Mouse (Mus musculus): ENCODE measurements around the gene Sufu. TPM values are rescaled to one million over a fixed set of nuclear protein-coding genes. Genes with fewer than 3 reads are reported as not detected.

The Sufu gene
- total RNA-seq, 2 experiments from 2014 or later = 17.0 to 19.1 TPM

DNA sequence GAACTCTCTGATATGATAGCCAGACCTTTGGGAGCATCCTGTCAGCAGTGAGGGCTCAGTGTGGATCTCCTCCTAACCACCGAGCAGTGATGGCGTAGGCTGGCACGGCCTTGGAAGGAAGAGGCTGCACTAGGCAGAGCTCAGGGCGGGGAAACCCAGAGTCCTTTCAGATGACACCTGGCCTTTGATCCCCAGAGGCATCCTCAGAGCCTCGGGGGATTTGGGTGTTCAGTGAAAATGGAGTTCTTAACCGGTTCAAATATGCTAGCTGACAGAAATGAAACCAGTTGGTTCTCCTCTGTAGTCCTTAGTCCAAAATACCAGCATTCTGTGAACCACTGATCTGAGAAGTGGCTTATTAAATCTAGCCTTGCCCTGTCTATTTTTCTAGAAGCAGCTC is 69.5 kb downstream of the Sufu start:
- no peak for DNase-seq

DNA sequence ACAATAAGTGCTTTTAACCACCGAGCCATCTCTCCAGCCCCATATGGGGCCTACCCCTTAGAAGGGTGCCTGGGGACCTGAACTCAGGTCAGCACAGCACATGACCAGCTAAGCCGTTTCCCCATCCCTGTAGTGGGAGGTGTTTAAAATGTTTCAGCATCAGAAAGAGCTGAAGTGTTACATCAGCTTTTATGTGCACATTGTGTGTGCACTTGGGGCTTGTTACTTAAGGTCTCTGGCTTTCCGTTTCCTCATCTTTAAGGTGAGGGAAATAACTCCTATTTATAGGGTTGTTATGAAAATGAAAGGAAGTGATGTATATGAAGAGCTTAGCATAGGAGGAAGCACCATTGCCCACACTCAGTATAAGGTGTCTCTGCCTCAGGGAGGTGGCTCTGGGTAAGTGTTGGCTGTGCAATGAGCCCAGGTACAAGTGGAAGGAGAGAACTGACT is 70.4 kb downstream of the Sufu start:
- no peak for DNase-seq

DNA sequence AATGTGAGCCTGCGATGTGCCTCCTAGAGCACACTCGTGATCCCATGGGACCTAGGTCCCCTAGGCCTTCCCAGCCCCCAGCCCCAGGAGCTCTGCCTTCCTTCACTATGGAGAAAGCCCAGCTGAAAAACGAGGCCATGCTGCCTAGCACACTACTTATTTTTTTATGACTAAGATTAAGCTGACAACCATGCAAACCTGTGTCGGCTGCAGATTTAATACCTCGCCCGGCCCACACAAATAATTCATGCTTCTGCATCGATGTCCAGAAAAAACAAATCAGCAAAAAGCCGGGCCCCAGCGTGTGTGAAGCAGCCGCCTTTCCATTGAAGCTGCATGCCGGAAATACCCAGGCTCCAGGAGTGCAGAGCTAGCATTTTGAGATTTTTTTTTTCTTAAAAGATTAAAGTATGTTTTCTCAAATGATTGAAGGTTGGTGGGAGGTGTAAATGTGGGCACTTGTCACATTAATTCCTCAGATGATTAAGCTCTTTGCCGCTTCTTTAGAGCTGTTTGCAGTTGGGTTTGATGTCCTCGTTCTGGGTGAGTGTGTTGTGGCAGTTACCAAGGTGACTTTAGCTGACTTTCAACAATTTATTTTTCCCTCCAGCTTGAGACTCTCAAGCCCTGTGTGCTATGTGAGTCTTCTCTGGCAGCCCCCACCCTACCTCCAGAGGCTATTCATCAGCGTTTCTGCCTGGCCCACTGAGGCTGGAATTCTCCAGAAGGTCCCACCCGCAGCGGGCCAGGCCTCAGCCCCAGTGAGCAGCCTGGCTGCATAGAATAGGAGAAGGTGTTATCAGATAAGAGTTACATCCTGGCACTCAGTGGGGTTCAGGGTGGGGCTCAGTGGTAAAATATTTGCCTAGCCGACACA is 73.9 kb downstream of the Sufu start:
- no peak for DNase-seq

DNA sequence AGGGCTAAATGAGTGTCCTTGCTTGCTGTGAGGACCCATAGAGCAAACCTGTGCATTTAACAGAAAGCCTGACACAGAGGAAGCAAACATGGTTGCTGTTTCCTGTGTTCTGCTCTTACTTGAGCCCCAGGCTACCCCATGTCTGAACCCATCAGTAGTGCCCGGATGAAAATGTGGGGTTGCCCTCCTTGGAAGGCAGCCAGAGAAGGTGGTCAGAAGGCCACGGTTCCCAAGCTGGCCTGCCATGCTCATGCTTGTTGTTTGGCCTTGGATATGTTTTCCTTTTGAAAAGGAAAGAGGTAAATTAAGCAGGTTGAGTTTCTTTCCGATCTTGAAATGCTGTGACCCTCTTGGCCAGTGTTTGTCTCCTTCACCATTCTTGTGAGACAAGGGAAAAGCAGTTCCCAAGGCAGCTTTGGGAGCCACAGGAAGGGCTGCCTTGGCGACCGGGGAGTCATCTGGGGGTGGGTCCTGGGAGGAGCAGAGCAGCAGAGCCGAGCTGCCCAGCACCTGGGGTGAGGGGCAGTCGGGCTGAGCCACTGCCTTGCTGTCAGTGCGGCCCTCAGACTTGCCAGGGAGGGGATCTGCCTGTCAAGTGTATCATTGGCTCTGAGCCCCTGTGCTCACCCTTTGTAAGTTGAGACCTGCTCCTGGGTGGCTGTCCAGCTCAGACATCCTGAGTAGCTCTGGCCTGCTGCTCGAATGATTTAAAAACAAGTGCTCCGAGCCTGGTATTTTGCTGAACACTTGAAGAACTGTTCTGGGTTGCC is 74.8 kb downstream of the Sufu start:
- DNase-seq = no peak

DNA sequence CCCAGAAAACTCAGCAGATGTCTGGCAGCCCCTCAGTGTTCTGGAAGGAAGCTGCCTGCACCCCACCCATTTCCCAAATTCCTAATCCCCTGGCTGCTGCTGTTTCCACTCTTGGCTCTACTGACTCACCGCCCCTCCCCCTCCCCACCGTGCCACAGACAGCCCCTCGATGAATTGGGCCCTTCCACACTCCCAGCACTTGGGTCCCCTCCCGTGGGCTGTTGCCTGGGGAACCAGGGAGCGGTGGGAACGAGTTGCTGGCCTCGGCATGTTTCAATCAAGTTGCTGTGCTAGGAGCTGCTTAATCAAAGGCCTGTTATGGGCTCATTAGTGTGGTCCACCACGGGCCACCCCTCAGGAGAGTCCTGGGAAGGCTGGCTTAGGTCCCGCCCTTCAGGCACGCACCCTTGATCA is 80.7 kb downstream of the Sufu start:
- DNase-seq = no peak

DNA sequence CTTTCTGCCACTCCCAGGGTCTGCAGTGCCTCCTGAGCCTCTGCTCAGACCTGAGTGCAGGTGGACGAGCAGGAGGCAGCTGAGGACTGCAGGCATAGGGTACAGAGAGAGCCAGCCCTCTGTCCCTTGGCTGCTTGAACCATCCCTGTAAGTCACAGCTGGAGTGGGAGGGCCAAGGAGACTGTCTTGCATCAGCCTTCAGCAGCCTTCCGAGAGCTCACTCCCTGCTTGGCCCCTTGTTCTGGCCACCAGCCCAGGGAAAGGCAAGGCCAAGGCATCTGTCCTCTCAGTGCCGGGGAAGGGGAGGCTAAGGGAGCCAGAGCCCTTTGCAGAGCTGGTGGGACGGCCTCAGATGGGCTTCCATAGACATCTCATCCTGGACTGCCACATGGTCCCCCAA is 81.5 kb downstream of the Sufu start:
- peak; percentile 56 for DNase-seq

DNA sequence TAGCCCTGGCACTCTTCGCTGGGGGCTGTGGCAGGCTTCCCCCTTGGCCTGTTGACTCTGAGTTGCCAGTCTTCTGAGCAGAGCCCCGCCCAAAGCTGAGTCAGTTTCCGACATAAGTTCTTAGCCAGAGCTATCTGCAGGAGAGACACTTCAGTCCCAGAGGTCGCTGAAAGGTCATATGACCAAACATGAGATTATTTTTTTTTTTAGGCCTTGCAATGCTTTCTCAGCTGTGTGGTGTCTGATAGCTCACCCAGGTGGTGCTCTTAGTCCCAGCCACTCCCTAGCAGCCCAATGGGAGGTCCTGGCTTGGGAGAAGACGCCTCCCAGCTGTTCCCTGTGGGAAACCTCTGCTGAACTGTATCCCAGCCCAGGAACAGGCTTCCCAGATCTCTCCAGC is 82.1 kb downstream of the Sufu start:
- DNase-seq = peak; percentile 71

DNA sequence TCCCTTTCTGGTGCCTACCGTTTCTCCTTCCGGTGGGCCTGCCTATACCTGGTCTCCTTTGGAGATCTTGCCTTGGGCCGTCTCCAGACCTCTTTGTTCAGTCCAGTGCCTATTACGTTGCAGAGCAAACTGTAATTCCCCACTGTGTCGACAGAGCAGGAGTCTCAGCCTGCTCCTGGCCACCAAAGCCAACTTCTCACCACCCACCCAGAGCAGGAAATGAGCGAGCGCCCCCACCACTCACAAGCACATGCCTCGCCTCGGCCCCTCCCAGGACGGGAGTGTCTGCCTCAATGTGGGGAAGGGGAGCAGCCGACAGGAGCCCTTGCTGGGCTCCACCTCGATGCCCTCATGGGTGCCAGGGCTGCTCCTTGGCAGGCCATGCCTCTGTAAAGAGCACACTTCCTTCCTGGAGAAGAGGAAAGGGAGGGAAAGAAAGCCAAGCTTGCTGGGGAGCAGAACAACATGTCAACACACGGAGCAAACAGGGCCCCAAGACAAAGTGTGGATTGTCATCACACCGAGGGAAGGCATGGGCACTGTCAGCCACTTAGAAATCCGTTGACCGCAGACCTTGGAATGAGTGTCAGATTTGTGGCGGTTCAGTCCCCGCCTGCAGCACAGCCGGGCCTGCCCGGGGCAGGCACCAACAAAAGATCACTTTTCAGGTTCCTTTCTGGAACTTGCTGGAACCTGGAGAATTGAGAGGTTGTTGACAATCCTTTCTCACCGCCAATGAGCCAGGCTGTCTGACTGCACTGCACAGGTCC is 82.8 kb downstream of the Sufu start:
- peak; percentile 54 for DNase-seq

DNA sequence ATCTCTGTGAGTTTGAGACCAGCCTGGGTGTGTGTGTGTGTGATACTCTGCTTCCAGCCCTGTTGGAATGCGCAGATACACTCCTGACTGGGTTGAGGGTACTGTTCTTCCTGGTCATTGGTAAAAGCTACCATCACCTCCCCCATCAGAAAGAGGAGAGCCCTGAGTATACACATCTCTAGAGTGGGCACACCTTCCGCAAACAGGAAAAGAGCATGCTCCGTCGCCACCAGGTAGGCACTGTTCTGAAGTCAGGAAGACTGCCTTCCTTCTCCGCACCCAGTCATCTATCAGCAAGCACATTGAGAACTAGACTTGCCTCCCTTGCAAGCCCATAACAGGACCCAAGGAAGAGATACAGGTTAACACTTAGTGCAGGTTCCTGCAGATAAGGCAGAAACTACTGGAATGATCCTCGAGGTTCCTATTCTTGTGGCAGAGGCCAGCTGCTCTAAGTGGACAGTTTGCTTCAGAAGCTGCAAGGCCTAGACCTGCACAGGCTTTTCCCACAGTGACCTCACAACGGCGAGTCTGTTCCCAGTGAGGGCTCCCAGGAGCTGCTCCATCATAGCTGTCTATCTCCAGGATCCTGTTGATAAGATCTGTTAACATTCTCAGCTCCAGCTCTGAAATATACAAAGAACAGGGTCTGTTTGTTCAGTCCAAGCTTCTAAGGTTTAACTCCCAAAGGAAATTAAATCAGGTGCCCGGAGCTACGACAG is 84.1 kb downstream of the Sufu start:
- DNase-seq = no peak

DNA sequence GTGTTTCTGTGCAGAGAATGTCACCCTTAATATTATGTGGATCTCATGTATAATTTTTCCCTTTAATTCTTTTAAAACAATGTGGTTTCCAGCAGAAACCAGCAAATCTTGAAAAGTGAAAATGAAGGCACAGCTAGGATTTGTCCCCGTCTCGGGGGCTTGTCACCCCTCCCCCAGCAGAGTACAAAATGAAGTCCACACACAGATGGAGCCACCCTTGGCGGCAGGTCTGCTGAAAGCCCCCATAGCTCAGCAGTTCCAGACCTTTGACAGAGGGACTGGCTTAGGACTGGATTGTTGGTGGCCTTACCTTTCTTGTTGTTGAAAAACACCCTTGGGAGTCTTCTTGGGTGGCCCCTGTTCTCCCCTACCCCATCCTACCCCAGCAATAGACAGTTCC is 84.7 kb downstream of the Sufu start:
- no peak for DNase-seq

DNA sequence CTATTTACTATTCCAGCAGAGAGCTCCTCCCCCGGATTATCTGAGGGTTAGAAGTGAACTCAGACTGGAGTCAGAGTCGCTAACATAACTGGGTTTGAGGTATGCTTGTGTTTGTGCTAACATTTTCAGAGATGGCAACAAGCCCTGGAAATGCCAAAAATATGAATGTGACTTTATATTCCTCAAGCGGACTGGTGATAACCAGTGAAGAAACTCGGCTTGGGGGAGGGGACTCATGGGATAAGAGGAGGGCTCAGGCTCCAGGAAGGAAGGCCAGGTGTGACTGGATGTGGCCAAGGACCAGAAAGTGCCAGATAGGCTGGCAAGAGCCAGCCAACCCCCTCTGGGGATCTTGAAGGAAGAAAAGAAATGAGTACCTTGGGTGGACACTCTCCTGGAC is 85.1 kb downstream of the Sufu start:
- no peak for DNase-seq

DNA sequence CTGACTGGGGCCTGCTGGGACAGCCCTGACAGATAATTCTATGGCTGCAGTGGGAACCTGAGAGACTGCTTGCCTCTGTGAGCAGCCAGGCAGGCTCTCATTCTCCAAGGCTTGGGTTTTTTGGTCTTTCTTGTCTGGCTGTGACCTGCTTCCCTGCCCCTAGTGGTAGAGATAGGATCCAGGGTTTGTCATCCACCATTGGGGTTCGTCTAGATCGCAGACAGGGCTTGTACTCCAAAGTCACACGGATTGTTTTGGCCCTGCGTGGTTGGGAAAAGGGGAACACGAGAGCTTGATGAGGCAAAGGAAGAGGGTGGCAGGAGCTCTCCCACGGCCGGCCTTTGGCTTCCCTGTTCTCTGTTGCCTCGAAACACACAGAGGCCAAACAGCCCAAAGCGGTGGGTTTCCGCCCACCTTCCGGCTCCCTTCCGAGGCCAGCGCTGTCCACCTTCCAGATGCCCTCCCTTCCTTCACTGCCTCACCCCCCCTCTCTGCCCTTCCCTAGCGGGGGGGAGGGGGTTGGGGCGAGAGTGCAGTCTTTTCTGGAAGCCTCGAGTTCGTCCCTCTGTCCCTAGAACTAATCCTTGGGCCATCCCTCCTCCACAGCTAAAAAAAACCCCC is 86.3 kb downstream of the Sufu start:
- no peak for DNase-seq

DNA sequence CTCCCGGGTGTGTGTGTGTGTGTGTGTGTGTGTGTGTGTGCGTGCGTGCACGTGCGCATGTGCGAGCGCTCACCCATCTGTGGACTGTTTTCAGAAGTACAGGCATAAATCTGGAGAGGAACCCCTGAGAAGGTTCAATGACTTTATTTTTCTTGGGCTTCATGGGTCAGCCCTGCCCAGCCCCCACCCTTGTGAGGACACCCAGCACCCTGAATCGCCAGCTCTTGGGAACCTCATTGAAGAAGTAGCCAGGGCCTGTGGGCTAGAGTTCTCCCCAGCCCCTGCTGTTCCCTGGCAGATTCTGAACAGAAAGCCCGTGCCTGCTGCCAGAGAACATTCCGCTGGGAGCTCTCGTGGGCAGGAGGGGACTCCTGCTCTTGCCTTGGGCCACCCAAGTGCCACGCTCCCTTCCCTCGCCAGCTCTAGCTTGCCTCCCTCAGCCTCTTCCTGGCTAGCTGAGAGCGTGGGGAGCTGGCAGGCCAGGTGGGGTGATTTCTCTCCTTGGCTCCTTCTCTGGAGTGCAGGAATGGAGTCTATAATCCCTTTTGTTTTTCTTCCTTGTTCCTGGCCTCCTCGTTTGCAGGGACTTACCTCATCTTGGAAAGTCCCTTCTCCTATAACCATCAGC is 87.1 kb downstream of the Sufu start:
- peak; percentile 58 for DNase-seq

DNA sequence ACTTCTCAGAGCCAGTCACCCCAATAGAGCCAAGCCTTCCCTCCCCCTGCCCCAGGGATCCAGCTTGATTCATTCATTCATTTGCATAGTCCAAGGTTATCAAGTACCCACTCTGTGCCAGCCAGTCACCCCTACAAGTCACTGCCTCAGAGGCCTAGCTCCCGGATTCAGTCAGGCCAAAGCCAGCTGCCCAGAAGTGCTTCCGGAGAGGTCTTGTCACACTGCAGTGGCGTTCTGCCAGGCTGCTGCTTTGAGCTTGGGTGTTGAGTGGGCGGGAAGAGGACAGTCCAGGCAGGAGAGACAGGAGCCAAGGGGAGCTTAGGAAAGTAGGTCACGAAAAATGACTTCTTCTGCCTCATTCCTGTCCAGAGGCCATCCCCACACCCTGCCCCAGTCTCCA is 87.8 kb downstream of the Sufu start:
- peak; percentile 91 for DNase-seq

DNA sequence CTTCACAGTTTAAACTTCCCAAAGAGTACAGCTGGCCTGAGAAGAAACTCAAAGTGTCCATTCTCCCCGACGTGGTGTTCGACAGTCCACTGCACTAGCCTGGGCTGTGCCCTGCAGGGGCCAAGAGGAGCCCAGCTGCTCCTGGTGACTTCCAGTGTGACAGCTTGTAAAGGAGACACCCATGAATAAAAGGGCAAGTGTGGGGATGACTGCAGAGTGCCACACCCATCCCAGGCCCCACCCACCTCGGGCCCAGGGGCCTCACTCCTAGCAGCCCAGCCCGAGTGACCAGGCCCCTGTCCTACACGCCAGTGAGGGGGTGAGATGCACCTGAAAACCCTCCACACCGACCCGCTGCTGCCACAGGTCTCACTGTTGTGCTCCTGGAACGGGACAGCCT is 89.2 kb downstream of the Sufu start:
- DNase-seq = no peak

DNA sequence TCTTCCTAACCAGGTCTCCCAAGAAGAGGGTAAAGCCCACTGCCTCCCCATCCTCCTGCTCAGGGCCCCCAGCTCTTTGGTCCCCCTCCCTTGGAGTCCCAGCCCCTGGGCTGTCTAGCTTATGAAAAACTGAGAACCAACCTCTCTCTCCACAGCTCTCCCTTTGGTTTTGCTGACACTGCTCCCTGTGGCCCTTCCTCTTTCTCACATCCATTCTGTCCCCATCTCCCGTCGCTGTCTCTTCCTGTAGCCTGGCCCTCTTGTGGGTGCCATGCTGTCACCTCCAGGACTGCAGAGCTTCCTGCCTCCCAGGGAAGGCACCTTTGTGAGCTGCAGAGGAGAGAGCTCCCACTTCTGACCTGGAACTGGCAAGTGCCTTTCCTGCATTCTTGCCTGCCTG is 90.0 kb downstream of the Sufu start:
- DNase-seq = no peak

DNA sequence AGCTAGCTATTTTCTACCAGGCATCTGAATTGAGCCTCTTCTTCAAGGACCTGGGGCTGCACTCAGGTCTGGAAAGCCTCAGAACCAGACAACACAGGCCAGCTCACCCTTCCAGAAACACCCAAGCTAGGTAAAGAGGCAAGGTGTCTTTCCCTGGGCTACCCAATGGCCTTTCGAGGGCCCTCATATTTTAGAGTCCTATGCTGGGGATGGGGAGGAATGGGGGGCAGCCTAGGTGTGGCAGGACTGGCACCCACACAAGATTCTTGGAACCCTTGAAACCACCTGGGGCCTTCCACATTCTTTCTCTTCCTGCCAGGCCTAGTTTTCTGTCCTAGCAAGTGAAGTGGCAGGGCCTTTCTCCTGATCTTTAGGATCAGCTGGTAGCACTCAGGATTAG is 92.8 kb downstream of the Sufu start:
- DNase-seq = no peak

DNA sequence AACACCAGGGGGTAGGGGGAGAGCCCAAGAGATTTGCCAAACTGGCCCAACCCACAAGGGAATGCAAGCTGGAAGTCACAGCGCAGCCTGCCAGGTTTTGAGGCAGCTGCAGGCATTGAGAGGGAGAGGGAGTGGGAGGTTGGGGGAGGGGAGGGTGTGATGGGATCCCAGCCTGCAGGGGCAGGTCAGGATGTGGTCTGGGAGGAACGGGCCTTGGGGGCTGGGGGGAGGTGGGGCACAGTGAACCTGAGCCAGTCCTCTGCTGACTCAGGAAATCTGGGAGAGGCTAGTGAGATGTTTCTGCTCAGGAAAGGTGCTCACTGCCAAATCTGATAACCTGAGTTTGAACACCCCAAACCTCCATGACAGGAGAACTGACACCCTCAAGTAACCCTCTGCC is 93.9 kb downstream of the Sufu start:
- peak; percentile 69 for DNase-seq

DNA sequence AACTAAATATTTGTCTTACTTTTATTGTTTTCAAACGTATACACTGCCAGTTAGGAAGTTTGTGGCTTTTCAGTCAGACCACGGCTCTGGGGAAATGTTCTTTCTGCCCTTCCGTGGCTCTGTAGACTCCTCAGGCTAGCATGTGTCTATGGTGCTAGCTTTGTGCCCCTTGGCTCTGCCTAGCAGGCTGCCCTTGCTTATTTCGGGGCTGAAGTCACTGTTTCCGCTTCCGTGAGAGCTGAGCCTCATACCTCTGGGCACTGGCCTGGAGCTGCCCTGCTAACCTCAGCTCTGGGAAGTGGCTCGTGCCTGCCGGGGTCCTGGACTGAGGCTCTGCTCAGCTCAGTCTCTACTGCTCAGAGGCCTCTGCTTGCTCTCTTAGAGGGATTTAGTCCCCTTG is 98.4 kb downstream of the Sufu start:
- DNase-seq = no peak

DNA sequence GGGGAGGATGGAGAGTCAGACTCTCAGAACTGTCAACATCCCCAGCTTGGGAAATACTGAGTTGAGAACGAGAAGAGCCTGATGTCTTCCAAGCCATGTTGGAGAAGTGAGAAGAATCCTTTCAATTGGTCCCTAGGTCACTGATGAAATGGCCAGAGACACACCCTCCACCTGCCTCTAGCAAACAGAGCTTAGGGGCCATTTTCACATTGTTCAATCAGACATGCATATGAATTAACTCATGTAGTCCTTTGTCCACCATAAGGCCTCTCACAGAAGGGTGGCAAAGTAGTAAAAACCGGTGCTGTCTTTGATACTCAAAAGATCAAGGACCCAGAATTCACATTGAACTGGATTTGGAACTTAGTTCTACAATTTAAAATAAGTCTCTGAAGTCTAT is 100.5 kb downstream of the Sufu start:
- no peak for DNase-seq

DNA sequence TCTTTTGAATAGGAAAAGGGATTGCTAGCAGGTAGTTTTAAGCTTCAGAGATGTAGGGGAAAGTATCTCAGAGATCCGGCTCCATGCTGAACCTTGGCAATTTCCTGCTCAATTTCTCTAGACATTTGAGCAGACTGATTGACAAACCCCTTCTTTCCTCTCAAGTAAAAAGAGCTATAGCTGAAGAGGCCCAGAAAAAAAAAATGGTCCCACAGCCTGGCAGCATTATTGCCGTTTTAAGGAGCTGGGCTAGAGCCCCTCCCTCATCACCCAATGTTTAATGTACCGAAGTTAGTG is 102.8 kb downstream of the Sufu start:
- no peak for DNase-seq

Data from heart, postnatal 4 days (tissue).